Mouse (Mus musculus): ENCODE data around the gene March11.

DNA sequence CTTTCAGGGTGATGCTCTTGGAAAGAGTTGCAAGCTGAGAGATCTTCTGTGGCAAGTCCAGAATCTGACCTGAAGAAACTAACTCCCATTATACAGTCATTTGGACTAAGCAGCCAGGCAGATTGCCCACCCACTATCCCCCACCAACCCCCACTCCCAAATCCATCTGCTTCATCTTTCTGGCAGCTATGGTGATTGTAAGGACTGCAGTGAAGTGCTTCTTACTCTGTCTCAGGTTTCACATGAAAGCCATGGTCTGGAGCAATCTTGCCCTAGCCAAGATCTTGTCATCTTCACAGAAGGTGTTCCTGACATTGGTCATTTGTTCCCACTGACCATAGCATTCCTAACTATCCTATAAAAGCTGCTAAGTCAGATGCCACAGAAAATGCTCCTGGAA lies 117.4 kb downstream of the March11 start:
- TF ChIP-seq CTCF (conservative IDR thresholded peaks at IDR 0.05; ENCODE audit: low read length) (no peak), POU5F1 (IDR thresholded peaks at IDR 0.05; ENCODE audit: borderline replicate concordance, low read length) (no peak), NANOG (IDR thresholded peaks at IDR 0.05; ENCODE audit: borderline replicate concordance, low read length) (no peak)
